ENCODE assay signal across 9 mouse cellular contexts in the genomic region with DNA sequence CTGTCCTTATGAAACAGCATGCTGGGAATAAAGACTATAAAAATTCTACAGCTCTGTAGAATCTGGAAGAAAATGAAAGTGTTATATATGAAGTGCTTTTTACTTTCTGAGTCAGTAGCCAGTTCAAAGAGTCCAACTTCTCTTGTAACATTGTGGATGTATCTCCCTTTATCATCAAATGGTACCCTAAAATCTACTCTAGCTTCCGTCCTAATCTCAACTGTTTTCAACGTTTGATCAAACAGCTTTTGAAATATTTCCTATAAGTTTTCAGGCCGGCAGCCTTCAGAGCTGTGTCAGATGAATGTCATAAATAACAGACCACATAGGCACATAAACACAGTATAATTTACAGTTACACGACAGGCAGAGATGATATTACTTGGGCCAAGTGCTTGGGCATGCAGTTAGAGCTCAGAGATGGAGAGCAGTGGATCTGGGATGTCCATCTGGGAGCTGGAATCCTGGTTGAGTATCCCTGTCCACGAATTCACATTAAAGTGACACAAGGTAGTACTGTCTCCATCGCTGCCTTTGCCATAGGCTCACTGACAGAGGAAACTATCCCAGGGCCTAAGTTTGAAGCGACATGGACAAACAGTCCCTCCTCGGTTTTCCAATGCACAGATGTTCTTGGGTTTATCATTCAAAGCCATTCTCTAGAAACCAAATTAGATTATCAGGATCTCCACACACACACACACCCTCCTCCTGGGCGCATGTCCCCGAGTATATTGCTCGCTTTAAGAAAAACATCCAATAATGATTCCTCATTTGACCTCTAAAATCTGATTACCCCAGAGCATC. TPM values are rescaled to one million over a fixed set of nuclear protein-coding genes. Genes with fewer than 3 reads are reported as not detected.
DNase-seq lines count a peak whose midpoint lies in the region; ATAC-seq lines count a peak whose summit lies in the region.
"Had no signal": no experiment of that assay in that cellular context is flagged by ENCODE, and none has a peak within 500 bp of the region (broad histone marks: within the 10 kb centered on the region; RNA-seq: fewer than 3 reads in every experiment).

No protein-coding gene starts in this region.

- no peaks in the 10 kb centered on the region for H3K36me3 ChIP-seq in heart, embryonic 16.5 days (ENCODE audit: control insufficient read depth, insufficient read depth)
- no peaks in the 10 kb centered on the region for H3K36me3 ChIP-seq in hindbrain, embryonic 11.5 days (ENCODE audit: control insufficient read depth, insufficient read depth, low read length)
- H3K36me3 ChIP-seq in midbrain, embryonic 10.5 days: no peaks in the 10 kb centered on the region

- no peak overlapping the region; the same call in 1 of the 2 replicates for H3K9ac ChIP-seq in heart, embryonic 16.5 days (ENCODE audit: low read length)
- peak overlapping the region; percentile 88 for H3K9ac ChIP-seq in hindbrain, embryonic 11.5 days (ENCODE audit: low read depth, low read length)

- no peaks in the 10 kb centered on the region for H3K9me3 ChIP-seq in heart, embryonic 16.5 days (replicated peaks; ENCODE audit: control insufficient read depth, low read length)
- H3K9me3 ChIP-seq in hindbrain, embryonic 11.5 days (ENCODE audit: control insufficient read depth, low read length): no peaks in the 10 kb centered on the region
- H3K9me3 ChIP-seq in midbrain, embryonic 10.5 days (replicated peaks): no peaks in the 10 kb centered on the region

- peak overlapping the region; percentile 20 for H3K4me3 ChIP-seq in heart, embryonic 16.5 days (ENCODE audit: low read length)
- H3K4me3 ChIP-seq in brown adipose tissue, adult 24 weeks (ENCODE audit: insufficient read depth, low read depth, low read length): peak overlapping the region; percentile 91
- peak overlapping the region; percentile 77; the same call in 1 of the 2 replicates for H3K4me3 ChIP-seq in hindbrain, embryonic 11.5 days (ENCODE audit: low read depth, low read length)
- H3K4me3 ChIP-seq in midbrain, embryonic 10.5 days: peak overlapping the region; percentile 85

- no peak for DNase-seq in heart, adult 18-20 months
- DNase-seq in hindbrain, embryonic 11.5 days (ENCODE audit: low spot score): no peak
- no peak for DNase-seq in midbrain, embryonic 10.5 days (ENCODE audit: low spot score)
- no peak for DNase-seq in thymus, postnatal 0 days (ENCODE audit: low spot score)
- DNase-seq in urinary bladder, adult 18-20 months (ENCODE audit: low spot score in 2 of 2): no peak
- no peak for DNase-seq in thymus, postnatal 36 days
- DNase-seq: cerebellum, adult 8-10 months had no signal

- H3K4me1 ChIP-seq in heart, embryonic 16.5 days (ENCODE audit: control insufficient read depth, insufficient read depth, low read length): peaks cover 31% of the 10 kb centered on the region
- peaks cover 24% of the 10 kb centered on the region for H3K4me1 ChIP-seq in brown adipose tissue, adult 24 weeks (ENCODE audit: control insufficient read depth, insufficient read depth, insufficient read length, low read length)
- H3K4me1 ChIP-seq in hindbrain, embryonic 11.5 days (replicated peaks; ENCODE audit: control insufficient read depth, insufficient read depth, low read length): no peaks in the 10 kb centered on the region; the same call in 1 of the 2 replicates
- peaks cover 43% of the 10 kb centered on the region for H3K4me1 ChIP-seq in midbrain, embryonic 10.5 days

- ATAC-seq in heart, embryonic 16.5 days (replicated peaks; ENCODE audit: extremely low read depth, insufficient read depth, low FRiP score): no peak
- ATAC-seq in hindbrain, embryonic 11.5 days (ENCODE audit: low FRiP score): no peak

- WGBS in heart, embryonic 16.5 days: 70% methylated on average over 11 of the region's 11 CpGs
- 83% methylated on average over 11 of the region's 11 CpGs for WGBS in hindbrain, embryonic 11.5 days
- WGBS in midbrain, embryonic 10.5 days: 84% methylated on average over 11 of the region's 11 CpGs

- H3K4me2 ChIP-seq in heart, embryonic 16.5 days (ENCODE audit: low read depth, low read length): peak overlapping the region; percentile 74
- H3K4me2 ChIP-seq in hindbrain, embryonic 11.5 days (replicated peaks; ENCODE audit: low read depth, low read length): peak overlapping the region; percentile 69

- H3K27ac ChIP-seq in heart, embryonic 16.5 days (ENCODE audit: low read length): peak overlapping the region; percentile 7; the same call in 1 of the 2 replicates
- peak overlapping the region; percentile 99 for H3K27ac ChIP-seq in brown adipose tissue, adult 24 weeks (replicated peaks; ENCODE audit: low read depth, low read length)
- H3K27ac ChIP-seq in hindbrain, embryonic 11.5 days (ENCODE audit: low read depth, low read length): no peak overlapping the region
- peak overlapping the region; percentile 100 for H3K27ac ChIP-seq in midbrain, embryonic 10.5 days (replicated peaks)

- no peaks in the 10 kb centered on the region for H3K27me3 ChIP-seq in heart, embryonic 16.5 days (ENCODE audit: control insufficient read depth, insufficient read depth, low read length)
- no peaks in the 10 kb centered on the region for H3K27me3 ChIP-seq in hindbrain, embryonic 11.5 days (ENCODE audit: control insufficient read depth, insufficient read depth, low read length)
- no peaks in the 10 kb centered on the region for H3K27me3 ChIP-seq in midbrain, embryonic 10.5 days (ENCODE audit: low read depth, poor library complexity, severe bottlenecking)

RNA-seq across cellular contexts. Expression of a gene that starts 4.4 kb away (rescaled TPM):
- polyA plus RNA-seq in heart, embryonic 16.5 days (2015; fragmentation: Nextera tagmentation; extraction: Ambion mirVana): 16.3 and 18.0 TPM in 2 replicates
- 10 to 100 TPM; 14.5 to 18.4 TPM for total RNA-seq in heart, adult 18-20 months (2021)
- 3.5 and 5.8 TPM in 2 replicates for polyA plus RNA-seq in brown adipose tissue, adult 24 weeks (2012; ENCODE audit: insufficient read depth, insufficient read length, missing spikeins)
- 31.4 and 33.6 TPM in 2 replicates for polyA plus RNA-seq in hindbrain, embryonic 11.5 days (2014; fragmentation: Nextera tagmentation; extraction: Ambion mirVana)
- 21.2 and 27.0 TPM in 2 replicates for polyA plus RNA-seq in midbrain, embryonic 10.5 days (2016; fragmentation: Nextera tagmentation; extraction: Ambion mirVana)
- polyA plus RNA-seq in thymus, postnatal 0 days (2015; fragmentation: Nextera tagmentation; extraction: Ambion mirVana): 22.0 and 31.2 TPM in 2 replicates

Comparison
In these comparisons a context has a peak if more than half of its experiments do, and no peak if none do; other contexts are left out.
1. H3K4me3 ChIP-seq: peak in every context shown above with its lines; median percentile 91 in brown adipose tissue, adult 24 weeks; 85 in midbrain, embryonic 10.5 days; 77 in hindbrain, embryonic 11.5 days; 20 in heart, embryonic 16.5 days.